Mouse (Mus musculus): ENCODE measurements around the gene Gna11.
A peak's percentile ranks its signal among the peaks of the same experiment; 100 is the strongest.

DNA sequence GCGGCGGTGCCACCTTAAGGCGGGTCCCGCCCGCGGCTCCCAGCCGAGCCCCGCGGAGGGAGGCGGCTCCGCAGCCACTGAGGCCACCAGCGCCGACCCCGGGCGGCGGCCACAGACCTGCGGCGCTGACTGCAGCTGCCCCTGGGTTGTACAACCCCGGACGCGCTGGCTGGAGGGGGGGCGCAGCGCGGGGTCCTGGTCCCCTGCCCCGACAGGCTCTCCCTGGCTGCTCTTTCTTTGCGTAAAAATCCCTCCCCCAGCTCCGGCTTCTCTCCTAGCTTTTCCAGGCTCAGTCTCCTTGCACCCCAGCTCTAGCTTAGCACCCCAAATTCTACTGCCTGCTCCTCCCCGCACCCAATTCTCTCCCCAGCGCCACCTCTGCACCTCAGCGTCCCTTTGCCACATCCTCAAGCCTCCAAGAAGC, 30.2 kb upstream of the Gna11 start:
- TF ChIP-seq CTCF (IDR thresholded peaks at IDR 0.05; ENCODE audit: insufficient read depth, low read length), result no peak
- TF ChIP-seq POLR2A (IDR thresholded peaks at IDR 0.05; ENCODE audit: borderline replicate concordance, extremely low read depth, low read depth, low read length), result peak; percentile 19; the same call in 1 of the 2 replicates
